Mouse (Mus musculus) B cell, adult 2 months (primary cell): ENCODE results near the gene Hoxb9.

ENCODE experiments used
- DNase-seq, 2 experiments: peaks; one replicate each; pipeline ENCODE4 v3.0.0; 2022

Hoxb9 gene

DNA sequence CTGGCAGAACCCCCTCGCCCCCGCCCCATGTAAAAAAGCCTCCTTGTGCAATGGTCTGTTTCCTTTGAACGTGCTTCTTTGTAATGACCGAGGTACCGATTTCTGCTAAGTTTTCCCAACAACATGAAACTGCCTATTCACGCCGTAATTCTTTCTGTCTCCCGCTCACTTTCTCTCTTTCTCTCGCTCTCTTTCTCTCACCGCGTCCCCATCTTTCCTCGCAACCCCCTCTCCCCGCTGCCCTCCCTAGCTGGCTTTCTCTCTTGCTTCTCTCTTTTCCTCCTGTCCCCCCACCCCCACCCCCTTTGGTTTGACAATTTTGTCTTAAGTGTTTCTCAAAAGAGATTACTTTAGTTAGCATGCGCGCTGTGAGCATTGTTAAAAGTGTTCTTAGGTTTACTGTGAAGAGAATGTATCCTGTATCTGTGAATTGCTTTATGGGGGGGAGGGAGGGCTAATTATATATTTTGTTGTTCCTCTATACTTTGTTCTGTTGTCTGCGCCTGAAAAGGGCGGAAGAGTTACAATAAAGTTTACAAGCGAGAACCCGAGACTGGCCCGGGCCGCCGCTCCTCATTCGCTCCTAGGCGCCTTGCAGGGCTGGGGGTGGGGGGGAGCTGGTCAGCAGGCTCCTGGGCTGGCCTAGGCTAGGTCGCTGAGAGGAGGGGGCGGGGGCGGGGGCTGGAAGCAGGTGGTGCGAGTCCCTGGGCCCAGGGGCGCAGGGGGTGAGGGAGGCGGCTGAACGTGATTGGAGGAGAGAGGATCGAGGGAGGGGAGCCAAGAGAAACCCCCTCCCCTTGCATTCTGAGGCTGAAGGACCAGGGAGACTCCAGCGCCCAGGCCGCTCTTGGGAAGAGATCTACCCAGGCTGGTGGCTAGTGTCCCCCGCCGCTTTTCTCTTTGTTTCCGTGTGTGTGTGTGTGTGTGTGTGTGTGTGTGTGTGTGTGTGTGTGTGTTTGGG lies 13.8 kb downstream of the Hoxb9 start:
- DNase-seq: no peak

GRCm38 (mm10) chr11:96285771-96286738 lies 14.8 kb downstream of the Hoxb9 start, which contains the start of gene Hoxb7:
Hoxb7 (plus strand) TSS chr11:96286623.
- DNase-seq: no peak

DNA sequence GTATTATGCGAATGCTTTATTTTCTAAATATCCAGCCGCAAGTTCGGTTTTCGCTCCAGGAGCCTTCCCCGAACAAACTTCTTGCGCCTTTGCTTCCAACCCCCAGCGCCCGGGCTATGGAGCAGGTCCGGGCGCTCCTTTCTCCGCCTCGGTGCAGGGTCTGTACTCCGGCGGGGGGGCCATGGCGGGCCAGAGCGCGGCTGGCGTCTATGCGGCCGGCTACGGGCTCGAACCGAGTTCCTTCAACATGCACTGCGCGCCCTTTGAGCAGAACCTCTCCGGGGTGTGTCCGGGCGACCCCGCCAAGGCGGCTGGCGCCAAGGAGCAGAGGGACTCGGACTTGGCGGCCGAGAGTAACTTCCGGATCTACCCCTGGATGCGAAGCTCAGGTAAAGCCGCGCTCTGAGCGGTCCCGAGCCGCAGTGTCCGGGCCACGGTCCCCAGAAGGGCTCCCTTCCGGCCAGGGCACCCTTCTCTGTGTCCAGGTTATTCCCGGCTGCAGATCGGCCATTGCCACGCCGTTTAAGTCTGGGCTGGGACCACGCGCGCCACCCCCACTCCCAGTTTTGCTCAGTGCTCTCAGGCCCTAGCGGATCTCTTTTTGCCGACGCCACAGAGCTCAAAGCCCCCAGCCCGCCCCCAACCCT lies 15.6 kb downstream of the Hoxb9 start:
- DNase-seq: peak in 1 of 2 experiments; percentile 36

DNA sequence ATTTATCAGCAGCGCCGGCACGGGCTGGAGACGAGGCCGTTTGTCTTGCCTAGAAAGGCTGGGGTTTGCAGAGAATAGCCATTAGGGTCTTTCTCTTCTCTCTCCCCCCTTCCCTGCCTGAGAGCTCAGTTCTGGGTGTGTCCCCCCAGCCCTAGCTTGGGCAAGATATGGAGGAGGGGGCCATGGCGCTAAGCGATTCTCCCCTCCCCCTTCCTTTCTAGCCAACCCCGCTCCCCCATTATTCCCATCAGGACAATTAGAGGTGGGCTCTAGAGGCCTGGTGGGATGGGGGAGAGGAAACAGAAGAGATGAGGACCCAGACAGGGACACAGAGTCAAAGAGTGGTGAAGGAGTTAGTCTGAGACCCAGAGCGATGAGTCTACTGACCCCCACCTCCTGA lies 16.2 kb downstream of the Hoxb9 start:
- no peak for DNase-seq

- DNase-seq: no peak
These were observed 17.4 kb downstream of the Hoxb9 start for GRCm38 (mm10) chr11:96288455-96289221.

DNA sequence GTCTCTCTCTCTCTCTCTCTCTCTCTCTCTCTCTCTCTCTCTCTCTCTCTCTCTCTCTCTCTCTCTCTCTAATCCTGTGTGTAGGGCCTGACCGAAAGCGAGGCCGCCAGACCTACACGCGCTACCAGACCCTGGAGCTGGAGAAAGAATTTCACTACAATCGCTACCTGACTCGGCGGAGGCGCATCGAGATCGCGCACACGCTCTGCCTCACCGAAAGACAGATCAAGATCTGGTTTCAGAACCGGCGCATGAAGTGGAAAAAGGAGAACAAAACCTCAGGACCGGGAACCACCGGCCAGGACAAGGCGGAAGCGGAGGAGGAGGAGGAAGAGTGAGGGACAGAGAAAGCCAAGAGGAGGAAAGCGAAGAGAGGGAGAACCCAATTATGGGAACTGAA lies 18.0 kb downstream of the Hoxb9 start:
- DNase-seq: no peak

DNA sequence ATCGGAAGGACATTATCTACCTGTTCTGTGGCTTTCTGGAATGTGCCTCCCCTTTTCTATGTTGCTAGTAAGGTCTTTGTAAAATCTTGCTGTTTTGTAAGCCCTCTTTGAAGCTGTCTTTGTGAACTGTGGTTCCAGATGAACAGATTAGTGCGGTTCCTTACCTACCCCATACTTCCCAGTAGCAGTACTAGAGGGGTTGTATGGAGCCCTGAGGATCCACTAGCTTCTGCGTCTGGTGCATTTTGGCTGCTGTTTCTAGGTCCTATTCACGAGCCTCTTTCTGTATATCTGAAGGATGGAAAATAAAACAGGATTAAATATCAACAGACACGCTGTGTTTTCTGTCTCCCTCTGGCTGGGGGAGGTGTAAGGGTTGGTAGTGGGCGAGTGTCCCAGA lies 18.6 kb downstream of the Hoxb9 start:
- DNase-seq: no peak

- DNase-seq: no peak
These were observed 19.6 kb downstream of the Hoxb9 start for GRCm38 (mm10) chr11:96290705-96291355.

- no peak for DNase-seq
These were observed 20.7 kb downstream of the Hoxb9 start, which contains the start of gene Hoxb6 for GRCm38 (mm10) chr11:96291681-96292564. Hoxb6 (plus strand) TSS chr11:96292476.

GRCm38 (mm10) chr11:96292565-96293301 lies 21.5 kb downstream of the Hoxb9 start:
- no peak for DNase-seq

GRCm38 (mm10) chr11:96293302-96293921 lies 22.2 kb downstream of the Hoxb9 start:
- DNase-seq: no peak

GRCm38 (mm10) chr11:96294245-96295091 lies 23.2 kb downstream of the Hoxb9 start:
- peak; percentile 83 to 85 for DNase-seq

DNA sequence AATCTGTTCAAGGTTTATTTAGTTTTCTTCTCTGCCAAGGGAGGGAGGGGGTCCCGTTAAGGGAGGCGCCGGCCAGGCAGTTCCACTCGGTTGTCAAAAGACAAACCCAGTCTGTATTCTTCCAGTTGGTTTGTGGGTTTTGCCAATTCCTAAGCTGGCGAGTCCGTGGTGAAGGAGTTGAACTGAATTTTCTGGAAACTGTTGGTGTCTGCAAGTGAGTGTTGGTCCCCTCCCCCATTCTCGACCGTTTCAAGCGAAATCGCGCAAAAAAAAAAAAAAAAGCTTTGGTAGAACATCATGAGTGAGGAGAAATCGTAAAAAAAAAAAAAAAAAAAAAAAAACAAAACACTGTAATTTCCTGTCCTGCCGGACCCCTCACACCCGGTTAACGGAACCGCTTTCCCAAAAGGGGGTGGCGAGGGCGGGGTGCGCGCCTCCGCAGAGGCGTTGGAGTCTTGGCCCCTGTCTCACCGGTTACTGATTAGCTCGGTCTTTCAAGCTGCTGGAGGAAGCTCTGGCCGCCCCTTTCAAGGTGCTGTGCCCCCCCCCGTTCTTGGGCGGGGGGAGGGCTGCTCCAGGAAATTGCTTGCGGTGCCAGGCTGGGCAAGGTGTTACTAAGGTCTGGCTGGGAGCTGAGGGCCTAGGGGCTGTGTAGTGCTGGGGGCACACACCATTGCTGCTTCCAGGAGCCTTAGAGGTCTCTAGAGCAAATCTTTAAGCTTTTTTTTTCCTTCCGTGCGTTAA lies 24.0 kb downstream of the Hoxb9 start:
- no peak for DNase-seq

GRCm38 (mm10) chr11:96296997-96297396 lies 25.7 kb downstream of the Hoxb9 start:
- DNase-seq: no peak

GRCm38 (mm10) chr11:96297428-96297827 lies 26.2 kb downstream of the Hoxb9 start:
- DNase-seq: no peak

- DNase-seq: no peak
These were observed 26.8 kb downstream of the Hoxb9 start for GRCm38 (mm10) chr11:96297968-96298635.
